Mouse (Mus musculus): ENCODE measurements around the gene D430042O09Rik. TPM values are rescaled to one million over a fixed set of nuclear protein-coding genes. Genes with fewer than 3 reads are reported as not detected.

Gene D430042O09Rik
- polyA plus RNA-seq, 1 experiment from 2014 or later, result 9.7 TPM

- Histone ChIP-seq H3K4me3 (no peak overlapping the region), H3K4me1 (no peaks in the 10 kb centered on the region), H3K27me3 (replicated peaks) (no peaks in the 10 kb centered on the region), H3K9me3 (no peaks in the 10 kb centered on the region), H3K4me2 (replicated peaks) (no peak overlapping the region), H3K27ac (no peak overlapping the region), H3K36me3 (peaks cover 4% of the 10 kb centered on the region), H3K9ac (no peak overlapping the region)
- 93% methylated on average over 3 of the region's 3 CpGs for WGBS
- no peak for ATAC-seq (ENCODE audit: low FRiP score, low read depth)
Observed at GRCm38 (mm10) chr7:125714803-125715202, 7.1 kb downstream of the D430042O09Rik start.

- H3K9me3 ChIP-seq, result no peaks in the 10 kb centered on the region
- H3K27ac ChIP-seq, result no peak overlapping the region
- H3K4me2 ChIP-seq (replicated peaks), result no peak overlapping the region
- H3K4me3 ChIP-seq, result no peak overlapping the region
- no peaks in the 10 kb centered on the region for H3K36me3 ChIP-seq
- H3K27me3 ChIP-seq (replicated peaks), result no peaks in the 10 kb centered on the region
- H3K4me1 ChIP-seq, result no peaks in the 10 kb centered on the region
- no peak for ATAC-seq (ENCODE audit: low FRiP score, low read depth)
- peak overlapping the region; percentile 26; the same call in 1 of the 2 replicates for H3K9ac ChIP-seq
- WGBS, result 81% methylated on average over 2 of the region's 2 CpGs
Observed at GRCm38 (mm10) chr7:125716724-125717123, 9.0 kb downstream of the D430042O09Rik start.

GRCm38 (mm10) chr7:125717612-125718011, 9.9 kb downstream of the D430042O09Rik start:
- Histone ChIP-seq H3K4me2 (replicated peaks) (no peak overlapping the region), H3K9me3 (no peaks in the 10 kb centered on the region), H3K4me3 (no peak overlapping the region), H3K9ac (no peak overlapping the region), H3K27me3 (replicated peaks) (no peaks in the 10 kb centered on the region), H3K36me3 (no peaks in the 10 kb centered on the region), H3K4me1 (no peaks in the 10 kb centered on the region), H3K27ac (no peak overlapping the region)
- no peak for ATAC-seq (ENCODE audit: low FRiP score, low read depth)

- no peaks in the 10 kb centered on the region for H3K27me3 ChIP-seq (replicated peaks)
- no peak overlapping the region for H3K4me3 ChIP-seq
- no peaks in the 10 kb centered on the region for H3K36me3 ChIP-seq
- no peak overlapping the region for H3K9ac ChIP-seq
- H3K9me3 ChIP-seq, result no peaks in the 10 kb centered on the region
- no peaks in the 10 kb centered on the region for H3K4me1 ChIP-seq
- ATAC-seq (ENCODE audit: low FRiP score, low read depth), result no peak
- no peak overlapping the region for H3K27ac ChIP-seq
- WGBS, result 79% methylated on average over 5 of the region's 5 CpGs
- H3K4me2 ChIP-seq (replicated peaks), result no peak overlapping the region
Observed at GRCm38 (mm10) chr7:125720370-125720769, 12.7 kb downstream of the D430042O09Rik start.

- Histone ChIP-seq H3K27ac (no peak overlapping the region), H3K9ac (no peak overlapping the region), H3K9me3 (no peaks in the 10 kb centered on the region), H3K4me1 (no peaks in the 10 kb centered on the region), H3K27me3 (replicated peaks) (no peaks in the 10 kb centered on the region), H3K4me3 (no peak overlapping the region), H3K36me3 (no peaks in the 10 kb centered on the region), H3K4me2 (replicated peaks) (no peak overlapping the region)
- ATAC-seq (ENCODE audit: low FRiP score, low read depth), result no peak
- WGBS, result 87% methylated on average over 4 of the region's 4 CpGs
Observed at GRCm38 (mm10) chr7:125721033-125721432, 13.3 kb downstream of the D430042O09Rik start.

- H3K9me3 ChIP-seq, result no peaks in the 10 kb centered on the region
- no peaks in the 10 kb centered on the region for H3K36me3 ChIP-seq
- no peaks in the 10 kb centered on the region for H3K27me3 ChIP-seq (replicated peaks)
- H3K4me1 ChIP-seq, result no peaks in the 10 kb centered on the region
- ATAC-seq (ENCODE audit: low FRiP score, low read depth), result no peak
- no peak overlapping the region for H3K4me2 ChIP-seq (replicated peaks)
- H3K9ac ChIP-seq, result no peak overlapping the region
- no peak overlapping the region for H3K4me3 ChIP-seq
- H3K27ac ChIP-seq, result no peak overlapping the region
Observed at GRCm38 (mm10) chr7:125722127-125722526, 14.4 kb downstream of the D430042O09Rik start.

GRCm38 (mm10) chr7:125723189-125723972, 15.7 kb downstream of the D430042O09Rik start:
- no peak overlapping the region for H3K9ac ChIP-seq
- no peak overlapping the region for H3K4me3 ChIP-seq
- no peak overlapping the region for H3K4me2 ChIP-seq (replicated peaks)
- no peaks in the 10 kb centered on the region for H3K4me1 ChIP-seq
- no peak for ATAC-seq (ENCODE audit: low FRiP score, low read depth)
- no peak overlapping the region for H3K27ac ChIP-seq
- WGBS, result 51% methylated on average over 5 of the region's 5 CpGs
- no peaks in the 10 kb centered on the region for H3K9me3 ChIP-seq
- H3K36me3 ChIP-seq, result no peaks in the 10 kb centered on the region
- H3K27me3 ChIP-seq (replicated peaks), result no peaks in the 10 kb centered on the region

GRCm38 (mm10) chr7:125731679-125732078, 24.0 kb downstream of the D430042O09Rik start:
- H3K27me3 ChIP-seq (replicated peaks), result no peaks in the 10 kb centered on the region
- H3K4me2 ChIP-seq (replicated peaks), result no peak overlapping the region
- ATAC-seq (ENCODE audit: low FRiP score, low read depth), result no peak
- no peaks in the 10 kb centered on the region for H3K4me1 ChIP-seq
- no peak overlapping the region for H3K4me3 ChIP-seq
- H3K36me3 ChIP-seq, result no peaks in the 10 kb centered on the region
- no peak overlapping the region for H3K27ac ChIP-seq
- H3K9ac ChIP-seq, result no peak overlapping the region
- no peaks in the 10 kb centered on the region for H3K9me3 ChIP-seq

GRCm38 (mm10) chr7:125733791-125734190, 26.1 kb downstream of the D430042O09Rik start:
- 87% methylated on average over 4 of the region's 4 CpGs for WGBS
- Histone ChIP-seq H3K4me1 (no peaks in the 10 kb centered on the region), H3K4me2 (replicated peaks) (no peak overlapping the region), H3K27me3 (replicated peaks) (no peaks in the 10 kb centered on the region), H3K27ac (no peak overlapping the region), H3K4me3 (no peak overlapping the region), H3K36me3 (no peaks in the 10 kb centered on the region), H3K9me3 (no peaks in the 10 kb centered on the region), H3K9ac (no peak overlapping the region)
- ATAC-seq (ENCODE audit: low FRiP score, low read depth), result no peak

- ATAC-seq (ENCODE audit: low FRiP score, low read depth), result no peak
- Histone ChIP-seq H3K4me3 (no peak overlapping the region), H3K27ac (no peak overlapping the region), H3K4me2 (replicated peaks) (no peak overlapping the region), H3K9ac (no peak overlapping the region), H3K27me3 (replicated peaks) (no peaks in the 10 kb centered on the region), H3K9me3 (no peaks in the 10 kb centered on the region), H3K4me1 (no peaks in the 10 kb centered on the region), H3K36me3 (no peaks in the 10 kb centered on the region)
- 83% methylated on average over 4 of the region's 4 CpGs for WGBS
Observed at GRCm38 (mm10) chr7:125736366-125737015, 28.8 kb downstream of the D430042O09Rik start.

GRCm38 (mm10) chr7:125740521-125740920, 32.8 kb downstream of the D430042O09Rik start:
- ATAC-seq (ENCODE audit: low FRiP score, low read depth), result no peak
- no peaks in the 10 kb centered on the region for H3K36me3 ChIP-seq
- no peaks in the 10 kb centered on the region for H3K4me1 ChIP-seq
- no peak overlapping the region for H3K4me3 ChIP-seq
- H3K4me2 ChIP-seq (replicated peaks), result no peak overlapping the region
- WGBS, result 84% methylated on average over 2 of the region's 2 CpGs
- H3K9ac ChIP-seq, result no peak overlapping the region
- H3K27ac ChIP-seq, result no peak overlapping the region
- no peaks in the 10 kb centered on the region for H3K27me3 ChIP-seq (replicated peaks)
- H3K9me3 ChIP-seq, result no peaks in the 10 kb centered on the region

- no peaks in the 10 kb centered on the region for H3K9me3 ChIP-seq
- H3K4me2 ChIP-seq (replicated peaks), result no peak overlapping the region
- no peaks in the 10 kb centered on the region for H3K27me3 ChIP-seq (replicated peaks)
- H3K4me3 ChIP-seq, result no peak overlapping the region
- H3K4me1 ChIP-seq, result no peaks in the 10 kb centered on the region
- 67% methylated on average over 1 of the region's 1 CpGs for WGBS
- H3K9ac ChIP-seq, result no peak overlapping the region
- no peaks in the 10 kb centered on the region for H3K36me3 ChIP-seq
- ATAC-seq (ENCODE audit: low FRiP score, low read depth), result no peak
- no peak overlapping the region for H3K27ac ChIP-seq
Observed at GRCm38 (mm10) chr7:125741271-125741703, 33.6 kb downstream of the D430042O09Rik start.

- 80% methylated on average over 1 of the region's 1 CpGs for WGBS
- no peaks in the 10 kb centered on the region for H3K4me1 ChIP-seq
- no peaks in the 10 kb centered on the region for H3K36me3 ChIP-seq
- no peaks in the 10 kb centered on the region for H3K9me3 ChIP-seq
- no peak overlapping the region for H3K9ac ChIP-seq
- no peak overlapping the region for H3K4me3 ChIP-seq
- H3K4me2 ChIP-seq (replicated peaks), result no peak overlapping the region
- no peak for ATAC-seq (ENCODE audit: low FRiP score, low read depth)
- no peak overlapping the region for H3K27ac ChIP-seq
- H3K27me3 ChIP-seq (replicated peaks), result no peaks in the 10 kb centered on the region
Observed at GRCm38 (mm10) chr7:125744774-125745173, 37.1 kb downstream of the D430042O09Rik start.

Data from neural tube, embryonic 12.5 days (tissue).